Mouse (Mus musculus): ENCODE measurements around the gene 6430548M08Rik.

- TF ChIP-seq CTCF (IDR thresholded peaks at IDR 0.05; ENCODE audit: low read depth) (no peak), EP300 (IDR thresholded peaks at IDR 0.05; ENCODE audit: low read depth) (no peak)
Measured at GRCm38 (mm10) chr8:120133169-120133568, 19.2 kb downstream of the 6430548M08Rik start.
